Mouse (Mus musculus) neural tube, embryonic 11.5 days (tissue): ENCODE data around the gene Ell. TPM values are rescaled to one million over a fixed set of nuclear protein-coding genes. Genes with fewer than 3 reads are reported as not detected.

Source experiments
- ATAC-seq: fragments of 200-750 bp; cut with Nextera tagmentation; 2 replicates; pipeline ENCODE4 v1.8.0; 2017; ENCODE audit warnings: moderate number of reproducible peaks, mild to moderate bottlenecking, moderate TSS enrichment, moderate library complexity; ENCODE audit not compliant: insufficient read depth, low FRiP score, low TSS enrichment
- DNase-seq: peaks from one replicate; pipeline ENCODE4 v3.0.0-alpha.2; 2015; ENCODE audit warnings: low spot score
- H3K27ac ChIP-seq: fragments of 300-500 bp; sonication (generic); 2 replicates; pipeline ENCODE4 v1.5.1; 2014; ENCODE audit warnings: low read depth, mild to moderate bottlenecking, low read length
- H3K27me3 ChIP-seq: fragments of 300-500 bp; sonication (generic); 2 replicates; pipeline ENCODE4 v1.6.1; 2014; ENCODE audit warnings: mild to moderate bottlenecking, low read length, mixed read lengths; ENCODE audit not compliant: control insufficient read depth, insufficient read depth
- H3K36me3 ChIP-seq: fragments of 300-500 bp; sonication (generic); 2 replicates; pipeline ENCODE4 v1.6.1; 2014; ENCODE audit warnings: mild to moderate bottlenecking, low read length, moderate library complexity, mixed read lengths; ENCODE audit not compliant: control insufficient read depth, insufficient read depth
- H3K4me1 ChIP-seq: fragments of 300-500 bp; sonication (generic); 2 replicates; pipeline ENCODE4 v1.6.1; 2014; ENCODE audit warnings: low read length, mixed read lengths; ENCODE audit not compliant: control insufficient read depth, insufficient read depth
- H3K4me2 ChIP-seq: fragments of 300-500 bp; sonication (generic); 2 replicates; pipeline ENCODE4 v1.6.1; 2014; ENCODE audit warnings: low read depth, mild to moderate bottlenecking, moderate library complexity
- H3K4me3 ChIP-seq: fragments of 300-500 bp; sonication (generic); 2 replicates; pipeline ENCODE4 v1.5.1; 2014; ENCODE audit warnings: low read depth, low read length
- H3K9ac ChIP-seq: fragments of 300-500 bp; sonication (generic); 2 replicates; pipeline ENCODE4 v1.6.1; 2014; ENCODE audit warnings: mild to moderate bottlenecking, low read length
- H3K9me3 ChIP-seq: fragments of 300-500 bp; sonication (generic); 2 replicates; pipeline ENCODE4 v1.6.1; 2016; ENCODE audit warnings: low read length; ENCODE audit not compliant: control insufficient read depth
- WGBS: fragments of 180-500 bp; shearing (Covaris S2); extraction: QIAGEN DNeasy Blood & Tissue Kit; methylation state at CpG from one replicate; pipeline ENCODE4 v1.1.7; 2014; 5-methylcytosine and 5-hydroxymethylcytosine counted together
- polyA plus RNA-seq: library from polyadenylated mRNA; unstranded; fragments of >200 nt; fragmentation: Nextera tagmentation; extraction: Ambion mirVana; gene quantifications from 2 replicates; pipeline ENCODE4 v1.2.1, GENCODE M21; 2014

Ell gene
- polyA plus RNA-seq, 1 experiment from 2014 or later = 18.8 TPM

GRCm38 (mm10) chr8:70627041-70627440 is 87.8 kb downstream of the Ell start:
- Histone ChIP-seq H3K4me1 (peaks cover 10% of the 10 kb centered on the region; the same call in 1 of the 2 replicates), H3K9me3 (no peaks in the 10 kb centered on the region), H3K36me3 (no peaks in the 10 kb centered on the region), H3K27me3 (peaks cover 11% of the 10 kb centered on the region), H3K9ac (no peak overlapping the region), H3K4me2 (no peak overlapping the region), H3K27ac (no peak overlapping the region), H3K4me3 (no peak overlapping the region)
- no peak for ATAC-seq
- no peak for DNase-seq
- WGBS = 88% methylated on average over 5 of the region's 5 CpGs

DNA sequence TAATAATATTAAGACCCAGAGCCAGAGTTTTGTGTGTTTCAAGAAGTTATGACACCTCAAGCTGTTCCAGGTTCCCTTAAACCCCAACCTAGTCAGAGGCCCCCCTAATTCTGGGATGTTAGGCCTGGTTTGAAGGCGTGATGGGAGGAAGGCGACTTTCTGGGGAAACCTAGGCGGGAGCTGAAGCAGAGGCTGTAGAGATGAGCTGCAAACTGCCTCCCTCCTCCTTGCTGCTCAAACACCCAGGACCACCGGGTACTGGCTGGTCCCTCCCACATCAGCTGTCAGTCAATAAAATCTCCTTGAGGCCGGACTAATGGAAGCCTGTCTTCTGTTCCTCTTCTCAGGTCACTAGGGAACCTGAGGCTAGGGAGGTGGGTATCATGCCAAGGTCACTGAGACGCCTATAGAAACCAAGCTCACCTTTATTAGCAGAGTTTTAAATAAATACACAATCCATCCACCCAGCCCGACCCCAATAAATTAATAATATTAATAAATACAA is 89.8 kb downstream of the Ell start:
- H3K4me1 ChIP-seq = peaks cover 10% of the 10 kb centered on the region; the same call in 1 of the 2 replicates
- H3K9me3 ChIP-seq = no peaks in the 10 kb centered on the region
- DNase-seq = no peak
- peak overlapping the region; percentile 57 for H3K4me2 ChIP-seq
- no peak overlapping the region for H3K27ac ChIP-seq
- WGBS = 60% methylated on average over 7 of the region's 7 CpGs
- peak overlapping the region; percentile 36; the same call in 1 of the 2 replicates for H3K4me3 ChIP-seq
- ATAC-seq = 0 out of 2 replicates have a peak, but pooled peaks have one; percentile 2
- H3K9ac ChIP-seq = peak overlapping the region; percentile 58
- H3K27me3 ChIP-seq = peaks cover 11% of the 10 kb centered on the region
- no peaks in the 10 kb centered on the region for H3K36me3 ChIP-seq

- peak; percentile 89 for ATAC-seq
- H3K9me3 ChIP-seq = no peaks in the 10 kb centered on the region
- no peak overlapping the region for H3K27ac ChIP-seq
- DNase-seq = peak; percentile 95
- peak overlapping the region; percentile 58 for H3K9ac ChIP-seq
- peak overlapping the region; percentile 36 for H3K4me3 ChIP-seq
- WGBS = 1% methylated on average over 60 of the region's 60 CpGs
- H3K4me2 ChIP-seq = peak overlapping the region; percentile 57
- peaks cover 11% of the 10 kb centered on the region for H3K27me3 ChIP-seq
- H3K4me1 ChIP-seq = peaks cover 10% of the 10 kb centered on the region; the same call in 1 of the 2 replicates
- H3K36me3 ChIP-seq = no peaks in the 10 kb centered on the region
Observed at GRCm38 (mm10) chr8:70629574-70630531, 90.6 kb downstream of the Ell start.

DNA sequence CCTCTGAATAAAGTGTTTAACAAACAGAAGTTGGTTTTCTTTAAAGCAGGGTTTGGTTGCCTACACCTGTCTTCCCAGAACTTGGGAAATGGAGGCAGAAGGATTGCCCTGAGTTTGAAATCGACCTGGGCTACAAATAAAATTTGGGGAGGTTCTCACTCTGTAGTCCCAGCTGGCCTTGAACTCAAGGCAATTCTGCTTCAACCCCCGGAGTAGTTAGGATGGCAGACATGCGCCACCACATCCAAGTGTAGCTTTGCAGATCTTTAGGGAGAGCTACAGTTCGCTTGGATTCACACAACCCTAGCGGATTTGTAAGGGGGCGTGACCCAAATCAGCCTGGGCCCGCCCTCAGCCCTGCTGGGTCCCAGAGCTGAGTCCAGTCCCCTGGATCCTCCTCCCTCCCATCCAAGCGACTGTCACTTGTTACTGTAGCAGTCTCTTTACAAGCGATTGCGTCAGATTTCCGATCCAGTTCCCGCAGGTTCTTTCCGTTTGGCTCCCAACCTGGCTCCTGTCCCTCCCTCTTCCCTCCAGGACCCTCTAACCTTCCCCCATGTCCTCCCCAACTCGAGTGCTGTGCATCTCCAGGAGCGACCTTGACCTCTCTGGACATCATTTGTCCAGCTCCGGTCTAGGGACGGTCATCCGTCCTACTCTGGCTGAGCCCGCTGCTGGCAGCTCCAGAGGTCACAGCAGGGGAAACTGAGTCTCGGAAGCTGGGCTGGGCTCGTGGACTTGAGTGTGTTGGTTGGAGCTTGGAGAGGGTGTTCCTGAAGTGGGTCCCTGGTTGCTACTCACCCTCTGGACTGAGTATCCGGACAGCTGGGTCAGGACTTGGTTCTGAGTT is 91.5 kb downstream of the Ell start:
- H3K36me3 ChIP-seq = no peaks in the 10 kb centered on the region
- peaks cover 11% of the 10 kb centered on the region for H3K27me3 ChIP-seq
- no peak overlapping the region for H3K27ac ChIP-seq
- H3K9me3 ChIP-seq = no peaks in the 10 kb centered on the region
- H3K4me1 ChIP-seq = peaks cover 10% of the 10 kb centered on the region; the same call in 1 of the 2 replicates
- no peak overlapping the region for H3K4me3 ChIP-seq
- 11% methylated on average over 22 of the region's 22 CpGs for WGBS
- ATAC-seq = no peak
- H3K9ac ChIP-seq = peak overlapping the region; percentile 58
- no peak overlapping the region; the same call in 1 of the 2 replicates for H3K4me2 ChIP-seq
- no peak for DNase-seq

DNA sequence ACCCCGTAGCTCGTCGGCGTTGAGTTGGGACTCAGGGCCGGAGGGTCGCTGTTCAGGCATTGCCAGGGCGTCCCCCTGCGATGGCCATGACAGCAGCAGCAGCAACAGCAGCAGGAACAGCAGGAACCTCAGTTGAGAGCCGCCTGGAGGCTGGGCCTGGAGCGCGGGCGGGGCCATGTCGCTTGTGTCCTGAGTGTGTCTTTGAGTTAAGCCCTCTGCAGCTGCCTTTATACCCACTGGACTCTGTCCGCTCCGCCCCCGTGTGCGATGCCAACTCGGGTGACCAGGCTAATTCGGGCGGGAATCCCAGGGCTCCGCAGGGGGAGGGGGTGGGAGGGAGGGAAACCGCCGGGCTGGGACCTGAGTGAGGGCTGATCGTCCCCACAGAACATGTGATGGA is 92.2 kb downstream of the Ell start:
- Histone ChIP-seq H3K9me3 (no peaks in the 10 kb centered on the region), H3K36me3 (no peaks in the 10 kb centered on the region), H3K27me3 (peaks cover 11% of the 10 kb centered on the region), H3K9ac (no peak overlapping the region), H3K4me3 (no peak overlapping the region), H3K27ac (no peak overlapping the region), H3K4me1 (peaks cover 10% of the 10 kb centered on the region; the same call in 1 of the 2 replicates), H3K4me2 (no peak overlapping the region)
- no peak for ATAC-seq
- DNase-seq = no peak
- 19% methylated on average over 23 of the region's 24 CpGs for WGBS

DNA sequence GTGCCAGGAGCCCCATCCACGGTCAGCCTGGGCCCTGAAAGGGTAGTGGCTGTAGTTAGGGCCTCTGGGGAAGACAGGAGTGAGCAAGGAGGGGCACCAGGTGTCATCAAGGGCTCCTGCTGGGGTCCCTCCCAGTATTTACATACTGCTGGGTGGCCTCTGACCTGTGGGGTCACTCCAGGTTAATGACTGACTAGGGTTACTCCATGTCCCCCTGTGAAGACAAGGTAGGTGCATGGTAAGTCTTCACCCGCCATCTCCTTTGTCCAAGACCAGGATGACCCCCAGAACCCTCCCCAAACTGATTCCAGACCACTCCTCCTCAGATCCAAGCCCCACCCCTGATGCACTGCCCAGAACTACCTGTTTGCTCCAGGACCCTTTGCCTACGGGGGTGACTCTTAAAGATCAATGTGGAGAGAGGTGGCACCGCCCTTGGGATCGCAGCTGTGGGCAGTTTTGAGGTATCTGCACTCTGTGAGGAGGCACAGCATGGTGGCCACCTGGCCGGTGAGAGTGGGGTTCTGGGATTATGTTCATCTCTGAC is 93.2 kb downstream of the Ell start, which contains the start of gene Gdf15:
Gdf15 (minus strand) TSS at position 111 of the 547 bp plus-strand sequence.
- Histone ChIP-seq H3K27me3 (peaks cover 11% of the 10 kb centered on the region), H3K9me3 (no peaks in the 10 kb centered on the region), H3K4me3 (no peak within 1 kb of the TSS), H3K36me3 (no peaks in the 10 kb centered on the region), H3K4me1 (peaks cover 10% of the 10 kb centered on the region; the same call in 1 of the 2 replicates), H3K4me2 (no peak within 1 kb of the TSS), H3K27ac (no peak within 1 kb of the TSS), H3K9ac (no peak within 1 kb of the TSS)
- WGBS = 76% methylated on average over 6 of the region's 6 CpGs
- ATAC-seq (no peak), DNase-seq (no peak)

DNA sequence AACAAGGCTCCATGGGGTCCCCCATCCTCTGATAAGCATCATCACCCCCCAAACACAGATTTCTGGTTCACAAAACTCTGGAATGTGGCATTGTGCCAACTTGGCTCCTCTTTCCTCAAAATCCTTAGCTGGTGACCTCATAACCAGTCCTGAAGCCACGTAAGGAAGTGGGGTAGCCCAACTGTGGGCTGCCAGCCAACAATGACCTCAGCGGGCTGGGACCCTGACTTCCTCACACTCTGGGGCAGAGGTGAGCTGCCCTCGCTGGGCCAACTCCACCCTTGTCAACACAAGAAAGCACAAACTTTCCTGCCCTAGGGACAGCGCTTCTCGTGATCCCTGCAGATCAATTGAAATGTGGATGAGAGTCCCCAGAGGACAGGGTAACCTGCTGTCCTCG is 94.8 kb downstream of the Ell start:
- no peak overlapping the region for H3K4me3 ChIP-seq
- WGBS = 73% methylated on average over 6 of the region's 6 CpGs
- H3K9me3 ChIP-seq = no peaks in the 10 kb centered on the region
- no peak for ATAC-seq
- no peak overlapping the region for H3K27ac ChIP-seq
- no peak overlapping the region for H3K4me2 ChIP-seq
- no peak for DNase-seq
- H3K9ac ChIP-seq = no peak overlapping the region
- H3K4me1 ChIP-seq = peaks cover 10% of the 10 kb centered on the region; the same call in 1 of the 2 replicates
- peaks cover 11% of the 10 kb centered on the region for H3K27me3 ChIP-seq
- no peaks in the 10 kb centered on the region for H3K36me3 ChIP-seq

DNA sequence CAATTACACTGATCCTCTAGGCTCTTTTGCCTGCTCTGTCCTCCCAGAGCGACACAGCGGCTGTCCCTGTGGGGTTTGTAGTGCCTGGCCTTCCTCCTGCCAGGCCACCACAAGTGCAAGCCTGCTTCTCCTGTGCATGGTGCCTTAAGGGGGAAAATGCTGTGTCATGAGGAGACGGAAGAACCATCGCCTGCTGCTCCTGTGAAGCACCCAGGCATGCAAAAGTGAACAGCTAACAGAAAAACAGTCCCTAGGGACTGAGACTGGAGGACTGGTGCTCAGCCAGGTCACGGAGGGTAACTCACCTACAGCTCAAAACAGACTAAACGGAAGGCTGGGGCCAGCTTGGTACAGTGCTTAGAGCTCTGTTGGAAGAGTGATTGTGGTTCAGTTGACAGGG is 96.3 kb downstream of the Ell start:
- H3K4me1 ChIP-seq = 0 out of 2 replicates have a peak, but pooled peaks cover 6% of the 10 kb centered on the region
- H3K4me3 ChIP-seq = no peak overlapping the region
- 79% methylated on average over 6 of the region's 6 CpGs for WGBS
- H3K36me3 ChIP-seq = no peaks in the 10 kb centered on the region
- DNase-seq (no peak), ATAC-seq (no peak)
- H3K27ac ChIP-seq = no peak overlapping the region
- no peak overlapping the region for H3K9ac ChIP-seq
- H3K27me3 ChIP-seq = peaks cover 11% of the 10 kb centered on the region
- H3K4me2 ChIP-seq = no peak overlapping the region
- H3K9me3 ChIP-seq = no peaks in the 10 kb centered on the region
